Mouse (Mus musculus): ENCODE results near the gene Cdiptos. TPM values are rescaled to one million over a fixed set of nuclear protein-coding genes. Genes with fewer than 3 reads are reported as not detected.

Cdiptos gene
- polyA plus RNA-seq (2015; fragmentation: Nextera tagmentation; extraction: Ambion mirVana), result 0.42 and 1.2 TPM in 2 replicates

GRCm38 (mm10) chr7:126975950-126976866 lies at the start of gene Cdiptos:
Gene Cdiptos, minus strand, starts transcription at chr7:126976098.
- peak; percentile 97 for ATAC-seq
- WGBS, result under 1% methylated on average over 55 of the region's 55 CpGs
- Histone ChIP-seq H3K27me3 (no peaks in the 10 kb centered on the region), H3K9ac (peak within 1 kb of the TSS; percentile 99), H3K4me2 (peak within 1 kb of the TSS; percentile 72), H3K27ac (peak within 1 kb of the TSS; percentile 97), H3K4me1 (peaks cover 12% of the 10 kb centered on the region), H3K36me3 (ENCODE audit: poor library complexity, severe bottlenecking) (peaks cover 32% of the 10 kb centered on the region), H3K4me3 (peak within 1 kb of the TSS; percentile 99), H3K9me3 (replicated peaks) (no peaks in the 10 kb centered on the region)

- Histone ChIP-seq H3K4me1 (peaks cover 63% of the 10 kb centered on the region), H3K27me3 (no peaks in the 10 kb centered on the region), H3K9me3 (replicated peaks) (no peaks in the 10 kb centered on the region), H3K27ac (peak overlapping the region; percentile 99), H3K4me3 (peak overlapping the region; percentile 94), H3K36me3 (ENCODE audit: poor library complexity, severe bottlenecking) (peaks cover 46% of the 10 kb centered on the region), H3K4me2 (peak overlapping the region; percentile 99), H3K9ac (peak overlapping the region; percentile 100)
- peak; percentile 50 for ATAC-seq
- under 1% methylated on average over 30 of the region's 30 CpGs for WGBS
Measured at GRCm38 (mm10) chr7:127024755-127025555, 49.1 kb upstream of the Cdiptos start.

- 20% methylated on average over 19 of the region's 19 CpGs for WGBS
- Histone ChIP-seq H3K4me3 (peak overlapping the region; percentile 94), H3K9ac (peak overlapping the region; percentile 100), H3K9me3 (replicated peaks) (no peaks in the 10 kb centered on the region), H3K36me3 (ENCODE audit: poor library complexity, severe bottlenecking) (peaks cover 39% of the 10 kb centered on the region), H3K4me1 (peaks cover 71% of the 10 kb centered on the region), H3K4me2 (peak overlapping the region; percentile 99), H3K27me3 (no peaks in the 10 kb centered on the region), H3K27ac (peak overlapping the region; percentile 99)
- no peak for ATAC-seq
Measured at GRCm38 (mm10) chr7:127023896-127024690, 48.2 kb upstream of the Cdiptos start.

- H3K4me2 ChIP-seq, result peak overlapping the region; percentile 99
- peak overlapping the region; percentile 100 for H3K9ac ChIP-seq
- peaks cover 33% of the 10 kb centered on the region for H3K36me3 ChIP-seq (ENCODE audit: poor library complexity, severe bottlenecking)
- H3K4me3 ChIP-seq, result peak overlapping the region; percentile 94
- H3K4me1 ChIP-seq, result peaks cover 77% of the 10 kb centered on the region
- no peaks in the 10 kb centered on the region for H3K27me3 ChIP-seq
- no peaks in the 10 kb centered on the region for H3K9me3 ChIP-seq (replicated peaks)
- no peak for ATAC-seq
- 63% methylated on average over 13 of the region's 13 CpGs for WGBS
- H3K27ac ChIP-seq, result peak overlapping the region; percentile 92
Measured at GRCm38 (mm10) chr7:127023272-127023691, 47.4 kb upstream of the Cdiptos start.

GRCm38 (mm10) chr7:127022528-127023271 lies 46.8 kb upstream of the Cdiptos start:
- H3K27me3 ChIP-seq, result no peaks in the 10 kb centered on the region
- no peak for ATAC-seq
- peak overlapping the region; percentile 92 for H3K27ac ChIP-seq

GRCm38 (mm10) chr7:127021563-127022527 lies 45.9 kb upstream of the Cdiptos start:
- peak overlapping the region; percentile 100 for H3K9ac ChIP-seq
- no peaks in the 10 kb centered on the region for H3K9me3 ChIP-seq (replicated peaks)
- H3K27ac ChIP-seq, result peak overlapping the region; percentile 92
- peaks cover 33% of the 10 kb centered on the region for H3K36me3 ChIP-seq (ENCODE audit: poor library complexity, severe bottlenecking)
- H3K27me3 ChIP-seq, result no peaks in the 10 kb centered on the region
- 40% methylated on average over 5 of the region's 5 CpGs for WGBS
- ATAC-seq, result no peak
- peak overlapping the region; percentile 99 for H3K4me2 ChIP-seq
- peaks cover 79% of the 10 kb centered on the region for H3K4me1 ChIP-seq
- peak overlapping the region; percentile 94 for H3K4me3 ChIP-seq

More at GRCm38 (mm10) chr7:127022528-127023271, 46.8 kb upstream of the Cdiptos start:
- 57% methylated on average over 7 of the region's 7 CpGs for WGBS
- H3K36me3 ChIP-seq (ENCODE audit: poor library complexity, severe bottlenecking), result peaks cover 33% of the 10 kb centered on the region
- H3K9ac ChIP-seq, result peak overlapping the region; percentile 100
- H3K4me2 ChIP-seq, result peak overlapping the region; percentile 99
- H3K9me3 ChIP-seq (replicated peaks), result no peaks in the 10 kb centered on the region
- peak overlapping the region; percentile 94 for H3K4me3 ChIP-seq
- peaks cover 77% of the 10 kb centered on the region for H3K4me1 ChIP-seq

GRCm38 (mm10) chr7:127020901-127021562 lies 45.1 kb upstream of the Cdiptos start, which contains the start of the genes Gm42742 and Prrt2:
Gene Gm42742, minus strand, starts transcription at chr7:127021097.
Gene Prrt2, minus strand, starts transcription at chr7:127021211.
- H3K4me1 ChIP-seq, result peaks cover 82% of the 10 kb centered on the region
- H3K27ac ChIP-seq, result peak within 1 kb of the TSS; percentile 92
- peak within 1 kb of the TSS; percentile 99 for H3K4me2 ChIP-seq
- 2% methylated on average over 30 of the region's 37 CpGs for WGBS
- no peaks in the 10 kb centered on the region for H3K9me3 ChIP-seq (replicated peaks)
- peaks cover 33% of the 10 kb centered on the region for H3K36me3 ChIP-seq (ENCODE audit: poor library complexity, severe bottlenecking)
- H3K27me3 ChIP-seq, result no peaks in the 10 kb centered on the region
- ATAC-seq, result peak; percentile 16
- H3K4me3 ChIP-seq, result peak within 1 kb of the TSS; percentile 55
- H3K9ac ChIP-seq, result peak within 1 kb of the TSS; percentile 100

- H3K4me3 ChIP-seq, result peak overlapping the region; percentile 55
- peak overlapping the region; percentile 92 for H3K27ac ChIP-seq
- peak overlapping the region; percentile 99 for H3K4me2 ChIP-seq
- H3K9me3 ChIP-seq (replicated peaks), result no peaks in the 10 kb centered on the region
- H3K36me3 ChIP-seq (ENCODE audit: poor library complexity, severe bottlenecking), result peaks cover 35% of the 10 kb centered on the region
- no peak for ATAC-seq
- H3K4me1 ChIP-seq, result peaks cover 88% of the 10 kb centered on the region
- peak overlapping the region; percentile 100 for H3K9ac ChIP-seq
- WGBS, result 29% methylated on average over 5 of the region's 5 CpGs
- no peaks in the 10 kb centered on the region for H3K27me3 ChIP-seq
Measured at GRCm38 (mm10) chr7:127020491-127020890, 44.6 kb upstream of the Cdiptos start.

GRCm38 (mm10) chr7:127020031-127020430 lies 44.1 kb upstream of the Cdiptos start:
- Histone ChIP-seq H3K9ac (peak overlapping the region; percentile 100), H3K4me2 (peak overlapping the region; percentile 99), H3K4me1 (peaks cover 91% of the 10 kb centered on the region), H3K36me3 (ENCODE audit: poor library complexity, severe bottlenecking) (peaks cover 40% of the 10 kb centered on the region), H3K4me3 (peak overlapping the region; percentile 55), H3K9me3 (replicated peaks) (no peaks in the 10 kb centered on the region), H3K27me3 (no peaks in the 10 kb centered on the region), H3K27ac (0 out of 2 replicates have a peak overlapping the region, but pooled peaks have one; percentile 92)
- no peak for ATAC-seq
- 58% methylated on average over 3 of the region's 3 CpGs for WGBS

All from forebrain, embryonic 13.5 days (tissue).